Mouse (Mus musculus): ENCODE measurements at regions not wholly inside any gene's neighbourhood (a gene's known extent, or its start where the extent isn't known, plus 50 kb on each side); places are given as distances from the start of the nearest gene placed in this dataset.

DNA sequence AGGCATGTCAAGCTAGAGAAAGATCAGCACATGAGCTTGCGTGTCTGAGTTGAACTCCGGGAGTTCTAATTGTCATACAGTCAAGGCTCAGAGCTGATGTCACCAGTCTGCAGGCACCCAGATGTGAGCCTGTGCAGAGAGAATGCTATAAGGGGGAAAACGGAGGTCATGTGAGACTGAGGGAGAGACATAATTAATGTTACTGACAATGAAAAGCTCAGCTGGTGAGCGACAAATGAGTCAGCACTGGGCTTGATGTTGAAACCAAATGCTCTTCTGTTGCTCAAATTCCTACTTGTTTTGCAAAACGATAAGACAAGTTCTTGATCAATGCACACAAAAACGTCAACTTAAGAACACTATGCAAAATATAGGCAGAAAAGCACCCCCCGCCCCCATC lies 116.1 kb upstream of the Cpeb2 start:
- no peaks in the 10 kb centered on the region for H3K36me3 ChIP-seq (replicated peaks; ENCODE audit: insufficient read depth, low read length)
- no peaks in the 10 kb centered on the region for H3K4me1 ChIP-seq (ENCODE audit: insufficient read depth)
- WGBS (ENCODE audit: insufficient replicate concordance): 64% methylated on average over 7 of the region's 7 CpGs
- H3K4me2 ChIP-seq (ENCODE audit: low read depth, low read length): no peak overlapping the region
- H3K4me3 ChIP-seq (ENCODE audit: low read depth, low read length): no peak overlapping the region
- no peak overlapping the region for H3K27ac ChIP-seq (ENCODE audit: low read depth)
- H3K9ac ChIP-seq (replicated peaks): no peak overlapping the region
- DNase-seq: no peak
- H3K27me3 ChIP-seq (ENCODE audit: insufficient read depth, low read length): no peaks in the 10 kb centered on the region
- H3K9me3 ChIP-seq (ENCODE audit: low read length): no peaks in the 10 kb centered on the region
- ATAC-seq: no peak
- TF ChIP-seq EP300 (IDR thresholded peaks at IDR 0.05; ENCODE audit: low read depth): no peak

DNA sequence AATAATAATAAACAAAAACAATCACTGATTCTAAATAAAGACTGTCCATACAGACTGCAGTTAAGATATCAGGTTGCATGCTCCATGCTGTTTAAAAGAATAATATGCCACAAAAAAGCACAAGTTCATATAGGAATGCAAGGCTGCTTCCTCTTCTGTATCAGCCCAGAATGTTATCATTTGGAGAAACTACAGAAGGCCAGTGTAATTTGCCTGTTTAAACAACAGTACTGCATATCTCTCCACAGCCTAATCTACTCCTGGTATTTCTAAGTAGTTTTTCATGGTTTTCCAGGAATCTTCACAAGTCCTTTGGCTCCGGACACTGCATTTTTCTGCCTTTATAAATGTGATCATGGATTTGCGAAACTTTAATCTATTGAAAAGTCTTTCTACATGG lies 111.9 kb upstream of the Cpeb2 start:
- DNase-seq (no peak), ATAC-seq (no peak)
- TF ChIP-seq EP300 (IDR thresholded peaks at IDR 0.05; ENCODE audit: low read depth) (no peak), CTCF (IDR thresholded peaks at IDR 0.05; ENCODE audit: low read depth) (no peak)
- WGBS (ENCODE audit: insufficient replicate concordance): 76% methylated on average over 2 of the region's 2 CpGs
- no peaks in the 10 kb centered on the region for H3K27me3 ChIP-seq (ENCODE audit: insufficient read depth, low read length)
- no peaks in the 10 kb centered on the region for H3K36me3 ChIP-seq (replicated peaks; ENCODE audit: insufficient read depth, low read length)
- H3K4me3 ChIP-seq (ENCODE audit: low read depth, low read length): no peak overlapping the region
- H3K27ac ChIP-seq (ENCODE audit: low read depth): no peak overlapping the region
- no peak overlapping the region for H3K4me2 ChIP-seq (ENCODE audit: low read depth, low read length)
- H3K9ac ChIP-seq (replicated peaks): no peak overlapping the region
- H3K9me3 ChIP-seq (ENCODE audit: low read length): no peaks in the 10 kb centered on the region
- H3K4me1 ChIP-seq (ENCODE audit: insufficient read depth): no peaks in the 10 kb centered on the region

DNA sequence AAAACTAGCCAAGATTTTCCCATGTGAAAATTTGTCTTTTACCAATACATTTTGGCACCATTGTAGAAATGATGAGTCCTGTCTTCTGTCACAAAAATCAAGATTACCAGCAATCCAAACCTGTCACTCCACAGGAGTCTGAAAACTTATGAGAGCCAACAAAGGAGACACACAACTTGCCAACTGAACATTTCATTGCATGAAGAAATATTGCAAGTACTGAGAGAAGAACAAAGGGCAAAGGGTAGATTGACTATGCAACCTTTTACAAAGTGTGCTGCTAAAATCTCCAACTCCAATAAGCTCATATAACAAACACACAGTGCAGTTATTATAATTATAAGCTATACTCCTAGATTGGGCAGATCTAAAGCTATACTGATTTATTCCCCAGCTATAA lies 108.7 kb upstream of the Cpeb2 start:
- TF ChIP-seq CTCF (IDR thresholded peaks at IDR 0.05; ENCODE audit: low read depth): no peak
- no peak for TF ChIP-seq EP300 (IDR thresholded peaks at IDR 0.05; ENCODE audit: low read depth)
- Histone ChIP-seq H3K27me3 (ENCODE audit: insufficient read depth, low read length) (no peaks in the 10 kb centered on the region), H3K9ac (replicated peaks) (no peak overlapping the region), H3K4me1 (ENCODE audit: insufficient read depth) (no peaks in the 10 kb centered on the region), H3K9me3 (ENCODE audit: low read length) (no peaks in the 10 kb centered on the region; the same call in 1 of the 2 replicates), H3K36me3 (replicated peaks; ENCODE audit: insufficient read depth, low read length) (no peaks in the 10 kb centered on the region), H3K4me3 (ENCODE audit: low read depth, low read length) (no peak overlapping the region), H3K27ac (ENCODE audit: low read depth) (no peak overlapping the region), H3K4me2 (ENCODE audit: low read depth, low read length) (no peak overlapping the region)
- no peak for ATAC-seq
- no peak for DNase-seq

DNA sequence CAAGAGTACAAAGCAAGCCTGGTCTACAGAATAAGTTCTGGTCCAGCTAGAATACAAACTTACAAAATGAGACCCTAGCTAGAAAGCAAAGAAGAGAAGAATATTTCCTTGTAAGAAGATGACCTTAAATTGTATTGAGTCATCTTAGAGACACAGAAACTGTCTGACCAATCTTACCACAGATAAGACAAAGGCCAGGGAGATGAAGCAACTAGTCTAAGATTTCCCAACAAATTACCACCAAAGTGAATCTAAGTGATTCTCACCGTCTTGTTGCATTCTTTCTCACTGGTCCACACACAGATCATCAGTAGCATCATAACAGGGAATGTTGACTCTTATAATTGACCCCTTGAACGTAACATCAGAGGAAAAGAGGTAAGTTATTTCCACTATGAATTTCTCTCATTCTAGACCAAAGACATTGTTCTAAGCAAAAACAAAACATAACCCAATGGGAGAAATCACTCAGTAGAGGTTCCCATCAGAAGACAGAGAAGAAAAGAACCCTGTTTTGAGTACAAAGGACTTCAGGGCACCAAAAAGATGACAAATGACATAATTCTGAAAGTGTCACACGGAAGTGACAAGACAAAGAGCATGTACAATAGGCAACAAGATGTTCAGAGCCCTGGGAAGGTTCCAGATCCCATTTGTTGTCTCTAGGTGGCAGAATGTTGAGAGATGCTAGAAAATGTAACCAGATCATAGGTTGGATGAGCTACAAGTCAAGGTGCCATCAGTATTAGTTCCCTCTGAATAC lies 107.0 kb upstream of the Cpeb2 start:
- ATAC-seq (no peak), DNase-seq (no peak)
- H3K4me2 ChIP-seq (ENCODE audit: low read depth, low read length): no peak overlapping the region
- H3K4me1 ChIP-seq (ENCODE audit: insufficient read depth): no peaks in the 10 kb centered on the region
- no peak overlapping the region for H3K27ac ChIP-seq (ENCODE audit: low read depth)
- no peaks in the 10 kb centered on the region; the same call in 1 of the 2 replicates for H3K9me3 ChIP-seq (ENCODE audit: low read length)
- no peaks in the 10 kb centered on the region for H3K27me3 ChIP-seq (ENCODE audit: insufficient read depth, low read length)
- no peak for TF ChIP-seq CTCF (IDR thresholded peaks at IDR 0.05; ENCODE audit: low read depth)
- no peak for TF ChIP-seq EP300 (IDR thresholded peaks at IDR 0.05; ENCODE audit: low read depth)
- WGBS (ENCODE audit: insufficient replicate concordance): 66% methylated on average over 3 of the region's 3 CpGs
- no peak overlapping the region for H3K9ac ChIP-seq (replicated peaks)
- H3K4me3 ChIP-seq (ENCODE audit: low read depth, low read length): no peak overlapping the region
- H3K36me3 ChIP-seq (replicated peaks; ENCODE audit: insufficient read depth, low read length): no peaks in the 10 kb centered on the region

DNA sequence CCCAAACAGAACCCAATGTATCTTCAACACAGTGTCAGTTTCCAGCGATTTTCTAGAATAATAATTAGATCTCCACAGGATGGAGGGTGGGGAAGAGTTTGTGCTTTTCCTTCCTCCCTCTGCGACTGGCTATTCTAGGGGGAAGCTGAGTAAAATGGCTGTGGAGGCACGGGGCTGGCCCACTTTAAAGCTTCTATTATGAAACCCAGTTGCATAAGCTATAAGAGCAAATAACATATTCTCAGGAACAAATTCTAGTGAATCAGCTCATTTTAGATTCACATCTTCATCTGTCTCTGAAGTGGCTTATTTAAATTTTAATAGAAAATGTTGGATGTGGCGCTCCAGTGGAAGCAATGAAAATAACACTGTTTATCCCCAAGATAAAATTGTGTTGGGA lies 102.6 kb upstream of the Cpeb2 start:
- ATAC-seq: no peak
- Histone ChIP-seq H3K4me2 (ENCODE audit: low read depth, low read length) (no peak overlapping the region), H3K36me3 (replicated peaks; ENCODE audit: insufficient read depth, low read length) (no peaks in the 10 kb centered on the region), H3K9ac (replicated peaks) (no peak overlapping the region), H3K4me3 (ENCODE audit: low read depth, low read length) (no peak overlapping the region), H3K9me3 (ENCODE audit: low read length) (no peaks in the 10 kb centered on the region; the same call in 1 of the 2 replicates), H3K27ac (ENCODE audit: low read depth) (no peak overlapping the region), H3K4me1 (ENCODE audit: insufficient read depth) (no peaks in the 10 kb centered on the region), H3K27me3 (ENCODE audit: insufficient read depth, low read length) (no peaks in the 10 kb centered on the region)
- 57% methylated on average over 4 of the region's 4 CpGs for WGBS (ENCODE audit: insufficient replicate concordance)
- TF ChIP-seq CTCF (IDR thresholded peaks at IDR 0.05; ENCODE audit: low read depth): no peak
- no peak for TF ChIP-seq EP300 (IDR thresholded peaks at IDR 0.05; ENCODE audit: low read depth)
- no peak for DNase-seq

DNA sequence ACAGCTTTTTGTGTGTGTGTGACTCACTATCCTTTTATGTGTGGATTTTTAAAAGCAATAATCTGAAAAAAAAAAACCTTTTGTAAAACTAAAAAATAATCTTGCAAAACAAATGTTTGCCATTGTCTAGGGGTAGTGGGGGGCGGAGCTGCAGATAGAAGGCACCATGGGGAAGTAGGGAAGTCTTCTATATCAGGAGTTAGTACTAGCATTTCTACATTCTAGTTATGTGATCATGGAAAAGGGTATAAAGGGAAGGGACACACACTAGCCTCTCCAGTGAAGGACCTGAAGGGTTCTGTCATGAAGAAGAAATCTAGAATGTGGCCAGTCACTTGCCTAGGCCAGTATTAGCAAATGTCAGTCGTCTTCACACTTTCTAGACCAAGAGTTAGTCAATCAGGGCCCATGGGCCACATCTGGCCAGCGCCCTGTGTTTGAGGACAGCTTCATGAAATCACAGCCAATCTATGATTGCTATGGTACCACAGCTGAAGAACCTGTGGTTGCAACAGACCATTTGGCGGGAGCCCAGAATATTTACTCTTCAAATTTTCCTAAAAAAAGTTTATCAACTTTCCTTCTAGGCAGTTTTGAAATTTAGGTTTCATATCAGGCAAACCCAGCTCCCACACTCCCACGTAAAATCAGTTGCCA lies 101.9 kb upstream of the Cpeb2 start:
- ATAC-seq (no peak), DNase-seq (no peak)
- H3K4me2 ChIP-seq (ENCODE audit: low read depth, low read length): no peak overlapping the region
- no peaks in the 10 kb centered on the region for H3K36me3 ChIP-seq (replicated peaks; ENCODE audit: insufficient read depth, low read length)
- H3K4me1 ChIP-seq (ENCODE audit: insufficient read depth): no peaks in the 10 kb centered on the region
- H3K27me3 ChIP-seq (ENCODE audit: insufficient read depth, low read length): no peaks in the 10 kb centered on the region
- no peak overlapping the region for H3K27ac ChIP-seq (ENCODE audit: low read depth)
- 73% methylated on average over 5 of the region's 5 CpGs for WGBS (ENCODE audit: insufficient replicate concordance)
- no peak overlapping the region for H3K4me3 ChIP-seq (ENCODE audit: low read depth, low read length)
- H3K9ac ChIP-seq (replicated peaks): no peak overlapping the region
- H3K9me3 ChIP-seq (ENCODE audit: low read length): no peaks in the 10 kb centered on the region; the same call in 1 of the 2 replicates
- TF ChIP-seq CTCF (IDR thresholded peaks at IDR 0.05; ENCODE audit: low read depth) (no peak), EP300 (IDR thresholded peaks at IDR 0.05; ENCODE audit: low read depth) (no peak)
